Mouse (Mus musculus) lung, postnatal 0 days (tissue): ENCODE measurements around the gene Cryba2. TPM values are rescaled to one million over a fixed set of nuclear protein-coding genes. Genes with fewer than 3 reads are reported as not detected.
A peak's percentile ranks its signal among the peaks of the same experiment; 100 is the strongest.

Experiments used
- ATAC-seq: fragments of 200-750 bp; cut with Nextera tagmentation; 2 replicates; pipeline ENCODE4 v1.8.0; 2017; ENCODE audit warnings: moderate library complexity
- DNase-seq: peaks from one replicate; pipeline ENCODE4 v3.0.0-alpha.2; 2016; ENCODE audit warnings: low spot score
- H3K27ac ChIP-seq: fragments of 300-500 bp; sonication (generic); 2 replicates; pipeline ENCODE4 v1.5.1; 2014; ENCODE audit warnings: antibody characterized with exemption, mild to moderate bottlenecking, low read length, mixed read lengths
- H3K27me3 ChIP-seq: fragments of 300-500 bp; sonication (generic); replicated peaks from 2 replicates; pipeline ENCODE4 v1.6.1; 2014; ENCODE audit warnings: low read length, mixed read lengths; ENCODE audit not compliant: insufficient read depth
- H3K36me3 ChIP-seq: fragments of 300-500 bp; sonication (generic); 2 replicates; pipeline ENCODE4 v1.6.1; 2014; ENCODE audit warnings: low read length, mixed read lengths; ENCODE audit not compliant: insufficient read depth
- H3K4me1 ChIP-seq: fragments of 300-500 bp; sonication (generic); 2 replicates; pipeline ENCODE4 v1.6.1; 2014; ENCODE audit warnings: antibody characterized with exemption, low read depth, low read length, mixed read lengths; ENCODE audit not compliant: insufficient read depth
- H3K4me2 ChIP-seq: fragments of 300-500 bp; sonication (generic); replicated peaks from 2 replicates; pipeline ENCODE4 v1.6.1; 2014; ENCODE audit warnings: low read depth, mild to moderate bottlenecking, low read length, moderate library complexity, mixed read lengths
- H3K4me3 ChIP-seq: fragments of 300-500 bp; sonication (generic); 2 replicates; pipeline ENCODE4 v1.5.1; 2014; ENCODE audit warnings: low read depth, low read length
- H3K9ac ChIP-seq: fragments of 300-500 bp; sonication (generic); replicated peaks from 2 replicates; pipeline ENCODE4 v1.6.1; 2014; ENCODE audit warnings: low read depth, mild to moderate bottlenecking
- H3K9me3 ChIP-seq: fragments of 300-500 bp; sonication (generic); 2 replicates; pipeline ENCODE4 v1.6.1; 2016; ENCODE audit warnings: low read length, mixed read lengths
- CTCF ChIP-seq: IDR thresholded peaks from 2 replicates; pipeline ENCODE4 v1.5.1; 2016; ENCODE audit warnings: antibody characterized with exemption, mild to moderate bottlenecking
- EP300 ChIP-seq: IDR thresholded peaks from 2 replicates; pipeline ENCODE4 v1.6.1; 2016; ENCODE audit warnings: antibody characterized with exemption, mild to moderate bottlenecking, control low read depth
- WGBS: fragments of 180-500 bp; shearing (Covaris S2); extraction: QIAGEN DNeasy Blood & Tissue Kit; methylation state at CpG from one replicate; pipeline ENCODE4 v1.1.7; 2014; 5-methylcytosine and 5-hydroxymethylcytosine counted together
- polyA plus RNA-seq: library from polyadenylated mRNA; unstranded; fragments of >200 nt; fragmentation: Nextera tagmentation; extraction: Ambion mirVana; gene quantifications from 2 replicates; pipeline ENCODE4 v1.2.1, GENCODE M21; 2015

Cryba2 gene
- not detected in 2 replicates for polyA plus RNA-seq

- Histone ChIP-seq H3K4me1 (no peaks in the 10 kb centered on the region), H3K36me3 (no peaks in the 10 kb centered on the region), H3K4me3 (no peak within 1 kb of the TSS), H3K27me3 (peaks cover 43% of the 10 kb centered on the region), H3K27ac (no peak within 1 kb of the TSS), H3K9ac (no peak within 1 kb of the TSS), H3K9me3 (no peaks in the 10 kb centered on the region), H3K4me2 (no peak within 1 kb of the TSS)
- ATAC-seq: no peak
- DNase-seq: peak; percentile 65
- WGBS: 7% methylated on average over 25 of the region's 25 CpGs
- peak; percentile 73 for TF ChIP-seq CTCF
- no peak for TF ChIP-seq EP300
These were observed at the start of gene Cryba2 for GRCm38 (mm10) chr1:74893134-74893855. Gene Cryba2 (minus strand): TSS chr1:74893143.

GRCm38 (mm10) chr1:74941651-74942360, 48.9 kb upstream of the Cryba2 start:
- no peak for DNase-seq
- Histone ChIP-seq H3K9ac (no peak overlapping the region), H3K9me3 (no peaks in the 10 kb centered on the region), H3K36me3 (no peaks in the 10 kb centered on the region), H3K4me2 (no peak overlapping the region), H3K4me3 (no peak overlapping the region), H3K27ac (no peak overlapping the region), H3K4me1 (no peaks in the 10 kb centered on the region), H3K27me3 (0 out of 2 replicates have a peak, but pooled peaks cover 4% of the 10 kb centered on the region)
- no peak for ATAC-seq
- no peak for TF ChIP-seq CTCF
- no peak for TF ChIP-seq EP300
- 41% methylated on average over 12 of the region's 12 CpGs for WGBS

GRCm38 (mm10) chr1:74939762-74940161, 46.8 kb upstream of the Cryba2 start:
- ATAC-seq (peak; percentile 71), DNase-seq (peak; percentile 69)
- H3K9ac ChIP-seq: no peak overlapping the region
- WGBS: 0% methylated on average over 3 of the region's 3 CpGs
- no peaks in the 10 kb centered on the region for H3K9me3 ChIP-seq
- H3K4me2 ChIP-seq: no peak overlapping the region
- H3K4me1 ChIP-seq: no peaks in the 10 kb centered on the region
- no peak overlapping the region for H3K27ac ChIP-seq
- no peaks in the 10 kb centered on the region for H3K36me3 ChIP-seq
- H3K27me3 ChIP-seq: no peaks in the 10 kb centered on the region; the same call in 1 of the 2 replicates
- H3K4me3 ChIP-seq: no peak overlapping the region
- TF ChIP-seq CTCF (no peak), EP300 (no peak)

DNA sequence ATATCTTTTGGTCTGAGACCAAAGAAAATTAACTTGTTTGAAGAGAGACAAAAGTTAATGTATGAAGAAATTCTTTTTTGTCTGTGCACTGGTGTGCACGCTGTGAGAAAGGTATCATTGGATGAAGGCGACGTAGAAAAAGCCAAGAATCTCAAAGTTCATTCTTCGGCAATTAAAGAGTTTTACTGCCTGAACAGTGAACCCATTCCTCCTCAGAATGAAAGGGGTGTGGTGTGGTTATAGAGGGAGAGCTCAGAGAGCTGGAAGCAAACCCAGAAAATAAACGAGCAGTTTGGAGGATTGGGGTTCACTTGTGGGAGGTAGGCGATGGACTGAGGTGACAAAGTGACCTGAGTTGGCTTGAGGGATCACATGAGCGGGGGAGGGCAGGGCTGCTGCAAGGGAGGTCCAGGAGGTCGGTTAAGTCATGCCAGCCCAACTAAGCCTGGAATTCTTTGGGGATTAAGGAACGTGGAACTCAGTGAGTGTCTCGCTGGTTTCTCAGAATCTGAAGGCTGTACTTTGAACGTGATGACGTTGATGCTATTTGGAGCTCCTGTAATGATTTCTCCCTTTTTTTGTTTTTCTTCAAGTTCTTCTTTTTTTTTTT, 43.4 kb upstream of the Cryba2 start:
- Histone ChIP-seq H3K9ac (no peak overlapping the region), H3K4me2 (no peak overlapping the region), H3K27ac (no peak overlapping the region), H3K36me3 (no peaks in the 10 kb centered on the region), H3K4me3 (no peak overlapping the region), H3K27me3 (no peaks in the 10 kb centered on the region; the same call in 1 of the 2 replicates), H3K9me3 (no peaks in the 10 kb centered on the region), H3K4me1 (no peaks in the 10 kb centered on the region)
- WGBS: 45% methylated on average over 12 of the region's 12 CpGs
- TF ChIP-seq CTCF: no peak
- TF ChIP-seq EP300: no peak
- DNase-seq: no peak
- no peak for ATAC-seq

- no peak for TF ChIP-seq EP300
- TF ChIP-seq CTCF: no peak
- Histone ChIP-seq H3K9me3 (no peaks in the 10 kb centered on the region), H3K27me3 (no peaks in the 10 kb centered on the region; the same call in 1 of the 2 replicates), H3K4me1 (no peaks in the 10 kb centered on the region), H3K27ac (no peak within 1 kb of the TSS), H3K9ac (no peak within 1 kb of the TSS), H3K4me2 (no peak within 1 kb of the TSS), H3K4me3 (no peak within 1 kb of the TSS), H3K36me3 (no peaks in the 10 kb centered on the region)
- ATAC-seq (no peak), DNase-seq (peak; percentile 38)
- WGBS: 2% methylated on average over 18 of the region's 18 CpGs
These were observed 42.5 kb upstream of the Cryba2 start, which contains the start of gene Cfap65 for GRCm38 (mm10) chr1:74935402-74935801. Gene Cfap65 (minus strand): TSS chr1:74935599.
